Mouse (Mus musculus): Measurements from ENCODE around the gene Pou5f2. TPM values are rescaled to one million over a fixed set of nuclear protein-coding genes. Genes with fewer than 3 reads are reported as not detected.

The Pou5f2 gene
- polyA plus RNA-seq, 1 experiment from 2014 or later = 0.96 TPM

DNA sequence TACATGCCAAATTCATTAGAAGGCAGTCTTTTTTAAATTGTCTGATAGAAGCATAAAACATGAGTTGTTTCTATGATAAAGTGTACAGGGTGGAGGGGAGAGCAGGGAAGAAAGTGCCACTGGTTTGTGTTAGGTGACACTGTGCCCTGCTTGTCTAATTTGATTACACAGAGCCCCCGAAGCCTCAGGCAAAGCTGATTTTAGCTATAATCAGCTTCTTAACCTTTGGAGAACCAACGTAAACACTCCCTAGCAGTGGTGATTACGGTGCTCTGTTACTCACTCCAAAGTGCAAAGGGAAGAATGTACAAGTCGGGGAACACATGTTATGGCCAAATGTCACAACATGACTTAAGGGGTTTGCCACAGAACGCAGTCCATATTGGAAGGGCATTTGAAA, 20.4 kb downstream of the Pou5f2 start:
- H3K27ac ChIP-seq = no peak overlapping the region
- no peaks in the 10 kb centered on the region for H3K9me3 ChIP-seq
- whole genome bisulfite sequencing = 26% methylated on average over 5 of the region's 5 CpGs
- H3K4me3 ChIP-seq (replicated peaks) = no peak overlapping the region
- no peak for ATAC-seq
- no peak overlapping the region for H3K4me2 ChIP-seq (replicated peaks)
- no peaks in the 10 kb centered on the region for H3K36me3 ChIP-seq
- H3K4me1 ChIP-seq (replicated peaks) = no peaks in the 10 kb centered on the region
- H3K27me3 ChIP-seq (replicated peaks) = no peaks in the 10 kb centered on the region
- no peak overlapping the region for H3K9ac ChIP-seq

Other genes starting within 250 kb of the Pou5f2 start
- 1.9 and 2.6 TPM in 2 replicates for gene Nr2f1, start 174.9 kb downstream of the Pou5f2 start, polyA plus RNA-seq (2015; fragmentation: Nextera tagmentation; extraction: Ambion mirVana)